Mouse (Mus musculus): ENCODE measurements at regions not wholly inside any gene's neighbourhood (a gene's known extent, or its start where the extent isn't known, plus 50 kb on each side); places are given as distances from the start of the nearest gene placed in this dataset.
A peak's percentile ranks its signal among the peaks of the same experiment; 100 is the strongest.

GRCm38 (mm10) chr12:50734135-50734534 is 85.2 kb upstream of the Prkd1 start:
- no peak for DNase-seq (ENCODE audit: low spot score in 2 of 2)

DNA sequence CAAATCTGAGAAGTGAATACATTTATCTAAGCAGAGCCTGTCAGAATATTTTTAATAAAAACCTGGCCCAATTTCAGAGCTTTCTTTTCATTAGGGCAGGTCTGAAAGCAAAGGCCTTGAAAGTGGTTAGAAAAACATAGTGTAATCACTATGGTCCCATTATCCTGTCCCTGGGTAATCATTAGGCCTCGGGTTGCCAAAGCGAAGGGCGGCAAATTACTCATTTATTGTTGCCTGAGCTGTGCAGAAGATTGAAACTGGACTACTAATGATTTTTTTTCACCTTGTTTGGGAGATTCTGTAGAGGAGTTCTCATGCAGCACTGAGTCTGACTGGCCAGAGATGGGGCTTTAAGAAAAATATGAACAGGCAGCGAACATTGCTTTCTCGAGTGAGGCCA is 63.7 kb upstream of the Prkd1 start:
- DNase-seq (ENCODE audit: low spot score in 2 of 2): no peak

GRCm38 (mm10) chr12:50709000-50709788 is 60.3 kb upstream of the Prkd1 start:
- DNase-seq (ENCODE audit: low spot score in 2 of 2): no peak

DNA sequence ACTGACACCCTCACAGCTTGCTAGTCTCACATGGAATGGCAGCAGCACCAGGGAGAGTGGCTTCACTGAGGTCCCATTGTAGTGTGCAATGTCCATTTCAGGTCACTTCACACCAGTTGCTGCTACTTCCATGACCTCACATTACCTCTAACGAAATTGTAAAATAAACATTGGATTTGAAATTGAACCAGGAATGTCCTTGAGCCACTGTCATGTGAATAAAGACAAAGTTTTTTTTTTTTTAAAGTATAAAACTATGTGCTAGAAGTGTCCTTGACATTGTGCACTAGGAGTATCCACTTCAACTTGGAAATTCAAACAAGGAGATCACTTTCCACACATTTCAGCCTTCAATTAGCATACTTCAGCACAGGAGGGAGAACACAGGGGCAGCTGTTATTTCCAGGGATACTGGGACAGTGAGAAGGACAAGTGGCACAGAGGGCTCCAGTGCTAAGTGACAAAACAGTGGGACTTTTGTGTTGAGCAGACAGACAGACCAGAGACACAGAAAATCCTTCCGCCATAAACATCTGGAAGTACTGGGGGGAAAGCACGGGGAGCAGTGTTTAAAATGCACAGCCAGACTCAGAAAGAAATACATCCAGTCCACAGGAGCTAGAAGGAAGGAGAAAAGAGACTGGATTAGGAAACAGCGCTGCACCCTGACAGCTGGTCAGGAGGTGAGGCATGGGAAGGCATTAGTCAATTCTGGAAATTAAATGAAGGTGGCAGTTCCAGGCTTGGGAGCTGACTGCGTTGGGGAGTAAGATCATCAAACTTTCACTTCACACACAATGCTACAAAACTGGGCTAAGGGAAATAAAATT is 49.9 kb upstream of the Prkd1 start:
- DNase-seq (ENCODE audit: low spot score in 2 of 2): peak in 1 of 2 experiments; percentile 14
